In the genomic region with DNA sequence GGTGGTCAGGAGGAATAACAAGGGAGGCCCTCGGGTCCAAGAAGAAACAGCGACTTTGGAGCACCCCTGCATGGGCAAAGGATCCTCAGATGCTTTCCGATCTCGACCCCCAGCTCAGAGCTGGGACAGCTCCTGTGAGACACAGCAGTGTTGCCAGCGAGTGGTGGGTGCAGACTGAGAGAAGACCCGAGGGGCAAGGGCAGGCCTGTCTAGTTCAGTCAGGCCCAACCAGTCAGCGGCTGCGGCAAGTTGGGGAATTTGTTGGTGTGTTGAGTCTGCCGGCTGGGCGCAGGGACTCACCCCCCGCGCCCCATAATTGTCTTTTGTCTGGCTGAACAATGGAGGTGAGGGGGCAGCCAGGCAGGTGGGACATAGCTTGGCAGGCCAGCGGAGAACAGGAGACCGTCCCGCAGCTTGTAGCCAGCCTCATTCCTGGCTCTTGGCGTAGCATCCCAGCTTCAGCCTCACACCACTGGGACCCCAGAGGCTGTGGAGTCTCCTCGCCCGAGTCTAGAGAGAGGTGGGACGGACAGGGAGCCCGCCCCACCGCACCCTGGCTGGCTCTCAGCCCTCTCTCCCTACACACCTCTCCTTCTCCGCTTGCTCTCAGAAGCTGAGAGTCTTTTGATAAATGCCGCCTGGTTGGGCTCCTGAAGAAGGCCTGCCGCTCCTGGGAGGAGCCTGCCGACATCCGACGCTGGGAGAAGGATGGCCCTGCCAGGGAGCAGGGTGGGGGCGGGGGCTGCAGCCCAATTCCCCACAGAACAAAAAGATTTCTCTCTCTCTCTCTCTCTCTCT, we compare ENCODE assay signal across 8 mouse cellular contexts.
DNase-seq lines count a peak whose midpoint lies in the region; ATAC-seq lines count a peak whose summit lies in the region.

No protein-coding gene starts in this region.

- no peak overlapping the region for H3K9ac ChIP-seq in limb, embryonic 15.5 days
- no peak overlapping the region for H3K9ac ChIP-seq in stomach, embryonic 15.5 days

- peak overlapping the region; percentile 33; the same call in 1 of the 2 replicates for H3K27ac ChIP-seq in limb, embryonic 15.5 days
- peak overlapping the region; percentile 69 for H3K27ac ChIP-seq in stomach, embryonic 15.5 days

- 31% methylated on average over 28 of the region's 28 CpGs for WGBS in limb, embryonic 15.5 days
- WGBS in stomach, embryonic 15.5 days: 29% methylated on average over 27 of the region's 28 CpGs

- H3K4me1 ChIP-seq in limb, embryonic 15.5 days: peaks cover 6% of the 10 kb centered on the region
- H3K4me1 ChIP-seq in stomach, embryonic 15.5 days: 0 out of 2 replicates have a peak, but pooled peaks cover 5% of the 10 kb centered on the region

- no peaks in the 10 kb centered on the region for H3K36me3 ChIP-seq in limb, embryonic 15.5 days
- H3K36me3 ChIP-seq in stomach, embryonic 15.5 days: no peaks in the 10 kb centered on the region

- DNase-seq in adrenal gland, adult 2 months: peak; percentile 6
- no peak for DNase-seq in adrenal gland, postnatal 25 days
- DNase-seq in right cerebral cortex, postnatal 10 days (ENCODE audit: low spot score in 2 of 2): peak; percentile 33 to 40
- no peak for DNase-seq in right cerebral cortex, postnatal 36 days (ENCODE audit: low spot score in 2 of 2)
- DNase-seq in thymus, postnatal 4 days: no peak

- peak; percentile 61; the same call in 1 of the 2 replicates for ATAC-seq in limb, embryonic 15.5 days (ENCODE audit: insufficient number of reproducible peaks, low FRiP score, low TSS enrichment, low read depth)
- peak; percentile 76 for ATAC-seq in stomach, embryonic 15.5 days (ENCODE audit: insufficient read depth, low FRiP score, low read depth)
- ATAC-seq in monocyte, adult 5-6 weeks (replicated peaks; ENCODE audit: insufficient number of reproducible peaks, low FRiP score, low TSS enrichment, poor library complexity, severe bottlenecking): no peak

- peak overlapping the region; percentile 33 for H3K4me2 ChIP-seq in limb, embryonic 15.5 days
- H3K4me2 ChIP-seq in stomach, embryonic 15.5 days: peak overlapping the region; percentile 21

- peaks cover 55% of the 10 kb centered on the region for H3K27me3 ChIP-seq in limb, embryonic 15.5 days
- H3K27me3 ChIP-seq in stomach, embryonic 15.5 days (replicated peaks): peaks cover 11% of the 10 kb centered on the region

- H3K4me3 ChIP-seq in limb, embryonic 15.5 days: 0 out of 2 replicates have a peak overlapping the region, but pooled peaks have one; percentile 8
- H3K4me3 ChIP-seq in stomach, embryonic 15.5 days (replicated peaks): no peak overlapping the region

- no peaks in the 10 kb centered on the region for H3K9me3 ChIP-seq in limb, embryonic 15.5 days
- no peaks in the 10 kb centered on the region for H3K9me3 ChIP-seq in stomach, embryonic 15.5 days

Comparison
In these comparisons a context has a peak if more than half of its experiments do, and no peak if none do; other contexts are left out.
1. DNase-seq: peak in adrenal gland, adult 2 months (single experiment) and right cerebral cortex, postnatal 10 days (2 of 2); none in adrenal gland, postnatal 25 days (single experiment), right cerebral cortex, postnatal 36 days (0 of 2) and thymus, postnatal 4 days (single experiment).